Mouse (Mus musculus) lung, postnatal 0 days (tissue): Measurements from ENCODE around the gene Hexim1. TPM values are rescaled to one million over a fixed set of nuclear protein-coding genes. Genes with fewer than 3 reads are reported as not detected.

Experiments
- ATAC-seq: fragments of 200-750 bp; cut with Nextera tagmentation; 2 replicates; pipeline ENCODE4 v1.8.0; 2017; ENCODE audit warnings: moderate library complexity
- DNase-seq: peaks from one replicate; pipeline ENCODE4 v3.0.0-alpha.2; 2016; ENCODE audit warnings: low spot score
- H3K27ac ChIP-seq: fragments of 300-500 bp; sonication (generic); 2 replicates; pipeline ENCODE4 v1.5.1; 2014; ENCODE audit warnings: antibody characterized with exemption, mild to moderate bottlenecking, low read length, mixed read lengths
- H3K27me3 ChIP-seq: fragments of 300-500 bp; sonication (generic); replicated peaks from 2 replicates; pipeline ENCODE4 v1.6.1; 2014; ENCODE audit warnings: low read length, mixed read lengths; ENCODE audit not compliant: insufficient read depth
- H3K36me3 ChIP-seq: fragments of 300-500 bp; sonication (generic); 2 replicates; pipeline ENCODE4 v1.6.1; 2014; ENCODE audit warnings: low read length, mixed read lengths; ENCODE audit not compliant: insufficient read depth
- H3K4me1 ChIP-seq: fragments of 300-500 bp; sonication (generic); 2 replicates; pipeline ENCODE4 v1.6.1; 2014; ENCODE audit warnings: antibody characterized with exemption, low read depth, low read length, mixed read lengths; ENCODE audit not compliant: insufficient read depth
- H3K4me2 ChIP-seq: fragments of 300-500 bp; sonication (generic); replicated peaks from 2 replicates; pipeline ENCODE4 v1.6.1; 2014; ENCODE audit warnings: low read depth, mild to moderate bottlenecking, low read length, moderate library complexity, mixed read lengths
- H3K4me3 ChIP-seq: fragments of 300-500 bp; sonication (generic); 2 replicates; pipeline ENCODE4 v1.5.1; 2014; ENCODE audit warnings: low read depth, low read length
- H3K9ac ChIP-seq: fragments of 300-500 bp; sonication (generic); replicated peaks from 2 replicates; pipeline ENCODE4 v1.6.1; 2014; ENCODE audit warnings: low read depth, mild to moderate bottlenecking
- H3K9me3 ChIP-seq: fragments of 300-500 bp; sonication (generic); 2 replicates; pipeline ENCODE4 v1.6.1; 2016; ENCODE audit warnings: low read length, mixed read lengths
- CTCF ChIP-seq: IDR thresholded peaks from 2 replicates; pipeline ENCODE4 v1.5.1; 2016; ENCODE audit warnings: antibody characterized with exemption, mild to moderate bottlenecking
- EP300 ChIP-seq: IDR thresholded peaks from 2 replicates; pipeline ENCODE4 v1.6.1; 2016; ENCODE audit warnings: antibody characterized with exemption, mild to moderate bottlenecking, control low read depth
- WGBS: fragments of 180-500 bp; shearing (Covaris S2); extraction: QIAGEN DNeasy Blood & Tissue Kit; methylation state at CpG from one replicate; pipeline ENCODE4 v1.1.7; 2014; 5-methylcytosine and 5-hydroxymethylcytosine counted together
- polyA plus RNA-seq: library from polyadenylated mRNA; unstranded; fragments of >200 nt; fragmentation: Nextera tagmentation; extraction: Ambion mirVana; gene quantifications from 2 replicates; pipeline ENCODE4 v1.2.1, GENCODE M21; 2015

Gene Hexim1
- polyA plus RNA-seq, 1 experiment from 2014 or later: 6.5 TPM

DNA sequence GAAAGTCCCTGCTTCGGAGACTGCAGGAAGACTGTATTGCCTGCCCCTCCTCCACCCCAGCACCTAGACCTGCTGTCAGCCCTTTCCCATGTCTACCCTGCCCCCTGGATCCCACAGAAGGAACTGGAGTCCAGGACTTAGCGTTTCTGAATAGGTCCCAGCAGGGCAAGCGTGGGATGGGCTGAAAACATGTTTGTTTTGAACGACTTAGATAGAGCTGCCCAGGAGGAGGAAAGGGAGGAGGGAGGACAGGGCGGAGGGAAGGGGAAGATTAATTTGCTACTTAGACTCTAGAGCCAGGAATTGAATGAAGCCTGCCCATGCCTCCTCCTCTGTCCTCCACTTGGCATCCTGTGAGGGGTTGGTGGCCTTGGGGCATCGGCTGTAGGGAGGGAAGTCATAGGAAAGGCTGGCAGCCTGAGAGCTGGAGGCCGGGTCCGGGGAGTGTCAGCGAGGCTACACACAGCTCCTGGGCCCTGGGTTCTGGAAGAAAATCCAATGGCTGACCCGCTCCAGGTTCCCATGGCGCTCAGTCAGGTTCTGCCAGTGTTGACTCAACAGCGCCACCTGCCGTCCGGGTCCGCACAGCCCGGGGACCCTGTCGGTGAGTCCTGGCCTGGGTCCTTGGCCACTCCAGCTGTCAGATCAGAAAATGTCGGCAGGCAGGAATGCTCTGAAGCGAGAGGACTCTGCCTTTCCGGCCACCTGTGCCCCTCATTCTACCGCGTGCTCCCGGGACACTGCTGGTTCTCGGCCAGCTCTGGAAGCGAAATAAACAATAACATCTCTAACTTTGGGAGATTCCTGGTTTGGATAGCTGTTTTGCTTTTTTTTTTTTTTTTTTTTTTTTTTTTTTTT lies 42.8 kb downstream of the Hexim1 start:
- no peaks in the 10 kb centered on the region for H3K36me3 ChIP-seq
- no peaks in the 10 kb centered on the region for H3K27me3 ChIP-seq
- peak overlapping the region; percentile 51 for H3K4me2 ChIP-seq
- H3K27ac ChIP-seq: peak overlapping the region; percentile 34; the same call in 1 of the 2 replicates
- peak overlapping the region; percentile 24 for H3K4me3 ChIP-seq
- H3K4me1 ChIP-seq: 0 out of 2 replicates have a peak, but pooled peaks cover 4% of the 10 kb centered on the region
- 1% methylated on average over 25 of the region's 25 CpGs for WGBS
- H3K9ac ChIP-seq: no peak overlapping the region; the same call in 1 of the 2 replicates
- H3K9me3 ChIP-seq: no peaks in the 10 kb centered on the region
- peak; percentile 96 for DNase-seq
- TF ChIP-seq EP300 (no peak), CTCF (peak; percentile 99)
- peak; percentile 97 for ATAC-seq

DNA sequence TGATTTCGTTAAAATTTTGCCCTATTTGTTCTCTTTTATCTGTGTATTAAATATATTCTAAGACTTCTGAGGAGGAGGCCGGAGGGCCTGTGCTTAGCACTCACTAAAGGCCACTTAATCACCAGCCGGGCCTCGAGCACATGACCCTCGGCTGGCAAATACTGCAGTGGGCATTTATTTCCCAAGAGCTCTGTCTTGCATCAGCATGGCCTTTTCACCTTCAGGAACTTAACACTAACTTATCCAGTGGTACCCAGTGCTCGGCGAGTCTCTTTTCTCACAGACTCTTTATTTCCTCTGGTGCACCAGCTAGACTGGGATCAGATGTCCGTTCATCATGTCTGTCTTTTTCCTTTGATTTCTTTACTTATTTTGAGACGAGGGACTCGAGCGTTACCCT lies 44.7 kb downstream of the Hexim1 start:
- Histone ChIP-seq H3K4me1 (0 out of 2 replicates have a peak, but pooled peaks cover 4% of the 10 kb centered on the region), H3K9ac (no peak overlapping the region), H3K27ac (no peak overlapping the region), H3K9me3 (no peaks in the 10 kb centered on the region), H3K4me3 (no peak overlapping the region), H3K4me2 (no peak overlapping the region), H3K27me3 (no peaks in the 10 kb centered on the region), H3K36me3 (no peaks in the 10 kb centered on the region)
- no peak for TF ChIP-seq CTCF
- TF ChIP-seq EP300: no peak
- no peak for ATAC-seq
- DNase-seq: no peak
- WGBS: 81% methylated on average over 11 of the region's 11 CpGs

DNA sequence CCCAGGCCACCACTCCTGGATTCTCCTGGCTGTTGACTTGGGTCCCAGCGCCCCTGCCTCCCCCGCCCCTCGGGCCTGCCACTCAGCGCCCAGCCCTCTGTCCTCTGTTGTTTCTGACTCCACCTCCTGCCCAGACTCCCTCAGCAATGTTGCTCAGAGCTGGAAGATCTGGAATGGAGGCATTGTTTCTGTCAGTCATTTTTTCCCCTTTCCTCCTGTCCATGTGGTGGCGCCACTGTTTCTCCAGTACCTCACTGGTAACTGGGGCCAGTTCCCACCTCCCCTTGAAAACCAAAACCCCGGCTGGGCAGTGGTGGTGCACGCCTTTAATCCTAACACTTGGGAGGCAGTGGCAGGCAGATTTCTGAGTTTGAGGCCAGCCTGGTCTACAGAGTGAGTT lies 45.4 kb downstream of the Hexim1 start:
- ATAC-seq: no peak
- Histone ChIP-seq H3K36me3 (no peaks in the 10 kb centered on the region), H3K9ac (no peak overlapping the region), H3K27ac (no peak overlapping the region), H3K27me3 (no peaks in the 10 kb centered on the region), H3K9me3 (no peaks in the 10 kb centered on the region), H3K4me1 (0 out of 2 replicates have a peak, but pooled peaks cover 4% of the 10 kb centered on the region), H3K4me2 (no peak overlapping the region), H3K4me3 (no peak overlapping the region)
- 76% methylated on average over 7 of the region's 7 CpGs for WGBS
- TF ChIP-seq EP300 (no peak), CTCF (peak; percentile 43)
- DNase-seq: no peak

DNA sequence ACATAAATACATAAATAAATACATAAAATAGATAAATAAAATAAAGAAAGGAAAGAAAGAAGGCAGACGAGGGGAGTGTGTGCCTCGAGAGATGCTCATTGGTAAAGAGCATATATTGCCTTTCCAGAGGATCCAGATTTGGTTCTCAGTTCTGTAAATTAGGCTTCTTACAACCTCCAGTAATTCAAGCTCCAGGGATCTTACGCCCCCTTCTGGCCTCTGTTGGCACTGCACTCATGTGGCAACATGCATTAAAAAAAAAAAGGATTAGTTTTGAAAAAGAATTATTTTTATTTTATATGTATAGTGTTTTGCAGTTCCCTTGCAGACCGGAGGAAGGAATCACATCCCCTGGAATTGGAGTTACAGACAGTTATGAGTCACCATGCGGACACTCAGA lies 46.1 kb downstream of the Hexim1 start:
- DNase-seq (no peak), ATAC-seq (no peak)
- H3K36me3 ChIP-seq: no peaks in the 10 kb centered on the region
- WGBS: 89% methylated on average over 5 of the region's 5 CpGs
- H3K27me3 ChIP-seq: no peaks in the 10 kb centered on the region
- TF ChIP-seq CTCF: peak; percentile 53
- no peak for TF ChIP-seq EP300
- no peak overlapping the region for H3K4me2 ChIP-seq
- 0 out of 2 replicates have a peak, but pooled peaks cover 4% of the 10 kb centered on the region for H3K4me1 ChIP-seq
- no peak overlapping the region for H3K27ac ChIP-seq
- H3K9ac ChIP-seq: no peak overlapping the region
- H3K4me3 ChIP-seq: no peak overlapping the region
- H3K9me3 ChIP-seq: no peaks in the 10 kb centered on the region

DNA sequence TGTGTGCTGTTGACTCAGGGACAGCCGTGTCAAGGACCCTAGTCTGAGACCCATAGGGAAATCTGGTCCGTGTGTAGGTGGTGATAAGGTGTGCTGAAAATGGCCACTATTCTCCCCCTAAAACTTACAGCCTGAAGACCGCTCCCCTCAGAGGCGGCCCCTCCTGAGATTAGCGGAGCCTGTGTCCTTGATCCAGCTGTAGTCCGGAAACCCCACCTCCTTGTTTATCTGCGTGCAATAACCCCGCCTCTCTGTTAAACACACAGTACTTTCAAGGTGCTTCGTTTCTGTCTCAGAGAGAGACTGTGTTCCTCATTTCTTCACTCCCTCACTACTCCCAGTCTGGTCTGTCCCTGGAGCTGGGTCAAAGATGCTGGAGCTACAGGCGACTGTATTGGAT lies 48.4 kb downstream of the Hexim1 start:
- Histone ChIP-seq H3K27me3 (no peaks in the 10 kb centered on the region), H3K4me2 (no peak overlapping the region), H3K9ac (no peak overlapping the region), H3K4me3 (no peak overlapping the region), H3K9me3 (no peaks in the 10 kb centered on the region), H3K27ac (no peak overlapping the region), H3K36me3 (no peaks in the 10 kb centered on the region), H3K4me1 (no peaks in the 10 kb centered on the region)
- TF ChIP-seq EP300: no peak
- no peak for TF ChIP-seq CTCF
- DNase-seq (peak; percentile 53), ATAC-seq (0 out of 2 replicates have a peak, but pooled peaks have one; percentile 12)
- WGBS: 20% methylated on average over 10 of the region's 10 CpGs

DNA sequence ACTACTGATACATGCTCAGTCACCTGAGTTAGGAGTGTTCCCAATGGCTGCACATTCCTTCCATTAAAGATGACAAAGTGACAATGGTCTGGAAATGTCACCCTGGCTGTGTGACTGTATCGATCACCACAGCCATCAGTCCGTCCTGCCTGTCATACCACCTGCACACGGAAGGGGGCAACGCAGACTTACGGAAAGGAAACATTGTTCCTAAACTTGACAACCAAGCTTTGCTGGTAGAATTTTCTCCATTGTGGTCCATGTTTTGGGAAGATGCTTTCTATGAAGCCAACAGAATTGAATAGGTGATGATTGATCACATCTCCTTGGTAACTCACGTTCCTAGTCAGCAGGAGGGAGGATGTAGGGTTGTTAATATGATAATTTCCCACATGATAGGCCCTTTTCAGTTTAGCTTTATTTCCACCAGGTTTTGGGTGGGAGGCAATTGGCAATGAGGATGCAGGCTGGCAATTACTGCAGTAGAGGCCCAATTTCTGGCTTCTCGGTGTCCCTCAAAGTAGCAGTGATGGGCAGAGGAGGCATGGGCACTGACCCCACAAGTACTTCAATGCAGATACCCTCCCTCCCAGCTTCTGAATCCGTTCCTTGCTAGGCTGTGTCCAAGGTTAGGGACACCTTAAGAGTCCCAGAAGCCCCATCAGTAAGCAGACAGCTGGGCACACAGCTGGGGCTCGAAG lies 52.8 kb downstream of the Hexim1 start:
- WGBS: 23% methylated on average over 9 of the region's 9 CpGs
- 0 out of 2 replicates have a peak, but pooled peaks cover 2% of the 10 kb centered on the region for H3K4me1 ChIP-seq
- peak; percentile 99 for TF ChIP-seq CTCF
- TF ChIP-seq EP300: no peak
- peaks cover 19% of the 10 kb centered on the region for H3K27me3 ChIP-seq
- no peak for ATAC-seq
- H3K4me2 ChIP-seq: no peak overlapping the region
- DNase-seq: peak; percentile 67
- H3K36me3 ChIP-seq: no peaks in the 10 kb centered on the region
- no peak overlapping the region for H3K9ac ChIP-seq
- no peak overlapping the region for H3K27ac ChIP-seq
- H3K4me3 ChIP-seq: no peak overlapping the region
- H3K9me3 ChIP-seq: no peaks in the 10 kb centered on the region

Other genes with a start within 250 kb of the Hexim1 start
- 67.1 and 72.9 TPM in 2 replicates for gene Eftud2, start 235.2 kb upstream of the Hexim1 start, polyA plus RNA-seq
- gene Ccdc103, start 235.0 kb upstream of the Hexim1 start, polyA plus RNA-seq: 3.9 and 4.4 TPM in 2 replicates
- not detected in 2 replicates for gene Fam187a, start 231.1 kb upstream of the Hexim1 start, polyA plus RNA-seq
- 0.05 and 0.12 TPM in 2 replicates for gene Gfap, start 215.3 kb upstream of the Hexim1 start, polyA plus RNA-seq
- 0.33 and 0.36 TPM in 2 replicates for gene Kif18b, start 191.1 kb upstream of the Hexim1 start, polyA plus RNA-seq
- gene C1ql1, start 169.5 kb upstream of the Hexim1 start, polyA plus RNA-seq: 0.30 and 0.31 TPM in 2 replicates
- 50.5 and 52.1 TPM in 2 replicates for gene Nmt1, start 88.0 kb upstream of the Hexim1 start, polyA plus RNA-seq
- gene Dcakd, start 87.9 kb upstream of the Hexim1 start, polyA plus RNA-seq: 43.5 and 51.1 TPM in 2 replicates
- gene Plcd3, start 14.6 kb upstream of the Hexim1 start, polyA plus RNA-seq: 3.7 and 3.8 TPM in 2 replicates
- 28.8 and 34.5 TPM in 2 replicates for gene Acbd4, start 14.5 kb upstream of the Hexim1 start, polyA plus RNA-seq
- gene Hexim2, start 16.2 kb downstream of the Hexim1 start, polyA plus RNA-seq: 6.2 and 7.1 TPM in 2 replicates
- 4.1 and 4.9 TPM in 2 replicates for gene Fmnl1, start 54.9 kb downstream of the Hexim1 start, polyA plus RNA-seq
- gene 1700023F06Rik, start 92.3 kb downstream of the Hexim1 start, polyA plus RNA-seq: 0.38 and 0.44 TPM in 2 replicates
- gene Spata32, start 102.2 kb downstream of the Hexim1 start, polyA plus RNA-seq: not detected in 2 replicates
- 2.6 and 4.0 TPM in 2 replicates for gene Map3k14, start 151.2 kb downstream of the Hexim1 start, polyA plus RNA-seq
- 18.5 and 20.0 TPM in 2 replicates for gene Arhgap27, start 247.5 kb downstream of the Hexim1 start, polyA plus RNA-seq